Comparison of ENCODE assay signal across 6 mouse cellular contexts in genomic region chr10:86617958-86618664, GRCm38 (mm10).
DNase-seq lines count a peak whose midpoint lies in the region; ATAC-seq and TF ChIP-seq lines count a peak whose summit lies in the region.
"Not testable (repeated sequence)": the region's sequence is repeated elsewhere in the genome, so short reads cannot be mapped to it uniquely, and the experiment has no call there.

No protein-coding gene starts in this region.

- DNase-seq in heart, adult 11 months = peak; percentile 25
- DNase-seq in kidney, postnatal 0 days (ENCODE audit: low spot score) = peak; percentile 20

- not testable (repeated sequence) for H3K27ac ChIP-seq in kidney, embryonic 14.5 days (ENCODE audit: low read depth, low read length); kidney, embryonic 15.5 days; kidney, embryonic 16.5 days (ENCODE audit: low read length); kidney, postnatal 0 days
- peak overlapping the region; percentile 21 for H3K27ac ChIP-seq in testis, adult 2 months (ENCODE audit: control insufficient read depth, insufficient read depth, low read depth, low read length)

- TF ChIP-seq CTCF in kidney, postnatal 0 days (IDR thresholded peaks at IDR 0.05; ENCODE audit: low read depth); testis, adult 2 months (IDR thresholded peaks at IDR 0.05; ENCODE audit: control insufficient read depth, insufficient read depth, insufficient replicate concordance, low read depth, low read length): not testable (repeated sequence)

- ATAC-seq in kidney, embryonic 14.5 days (ENCODE audit: low FRiP score, low TSS enrichment) = peak; percentile 77
- peak; percentile 67 for ATAC-seq in kidney, embryonic 15.5 days (replicated peaks; ENCODE audit: low FRiP score)
- peak; percentile 69; the same call in 1 of the 2 replicates for ATAC-seq in kidney, embryonic 16.5 days (ENCODE audit: low FRiP score, low TSS enrichment)
- peak; percentile 71 for ATAC-seq in kidney, postnatal 0 days (replicated peaks; ENCODE audit: low FRiP score, low read depth)

- not testable (repeated sequence) for TF ChIP-seq POLR2A in testis, adult 2 months (IDR thresholded peaks at IDR 0.05; ENCODE audit: control insufficient read depth, low read depth, low read length)

- not testable (repeated sequence) for H3K4me3 ChIP-seq in kidney, embryonic 14.5 days (ENCODE audit: low read length); kidney, embryonic 15.5 days (replicated peaks); kidney, embryonic 16.5 days (ENCODE audit: low read length); kidney, postnatal 0 days (replicated peaks; ENCODE audit: low read depth, low read length); testis, adult 2 months (ENCODE audit: control insufficient read depth, low read depth, low read length)

- H3K9me3 ChIP-seq in kidney, embryonic 14.5 days (ENCODE audit: control insufficient read depth, low read length); kidney, embryonic 15.5 days (replicated peaks); kidney, embryonic 16.5 days (ENCODE audit: low read length); kidney, postnatal 0 days (replicated peaks; ENCODE audit: low read length): not testable (repeated sequence)

- not testable (repeated sequence) for H3K9ac ChIP-seq in kidney, embryonic 14.5 days (ENCODE audit: low read depth, low read length); kidney, embryonic 15.5 days; kidney, embryonic 16.5 days (replicated peaks; ENCODE audit: low read length); kidney, postnatal 0 days (ENCODE audit: low read depth, low read length)

- H3K4me2 ChIP-seq in kidney, embryonic 14.5 days (replicated peaks; ENCODE audit: low read depth, low read length); kidney, embryonic 15.5 days; kidney, embryonic 16.5 days (replicated peaks; ENCODE audit: low read depth, low read length); kidney, postnatal 0 days (ENCODE audit: low read length): not testable (repeated sequence)

- H3K4me1 ChIP-seq in kidney, embryonic 14.5 days (ENCODE audit: control insufficient read depth, insufficient read depth, low read length); kidney, embryonic 15.5 days; kidney, embryonic 16.5 days (ENCODE audit: insufficient read depth, low read length); kidney, postnatal 0 days (replicated peaks; ENCODE audit: insufficient read depth, low read length); testis, adult 2 months (ENCODE audit: control insufficient read depth, insufficient read depth, low read length): not testable (repeated sequence)

- H3K36me3 ChIP-seq in kidney, embryonic 14.5 days (ENCODE audit: control insufficient read depth, insufficient read depth, low read length); kidney, embryonic 15.5 days; kidney, embryonic 16.5 days (ENCODE audit: insufficient read depth, low read length); kidney, postnatal 0 days (ENCODE audit: insufficient read depth, low read length); testis, adult 2 months (ENCODE audit: control insufficient read depth, insufficient read depth, low read length): not testable (repeated sequence)

- WGBS in kidney, embryonic 14.5 days = 47% methylated on average over 6 of the region's 6 CpGs
- WGBS in kidney, embryonic 15.5 days = 51% methylated on average over 6 of the region's 6 CpGs
- WGBS in kidney, embryonic 16.5 days = 37% methylated on average over 6 of the region's 6 CpGs
- 48% methylated on average over 6 of the region's 6 CpGs for WGBS in kidney, postnatal 0 days

- H3K27me3 ChIP-seq in kidney, embryonic 14.5 days (ENCODE audit: control insufficient read depth, insufficient read depth, low read length); kidney, embryonic 15.5 days; kidney, embryonic 16.5 days (ENCODE audit: insufficient read depth, low read length); kidney, postnatal 0 days (ENCODE audit: insufficient read depth, low read length); testis, adult 2 months (ENCODE audit: control insufficient read depth, insufficient read depth, low read length): not testable (repeated sequence)
